Mouse (Mus musculus) gastrocnemius, adult 18-20 months (tissue): Measurements from ENCODE around the gene Ppp2r1b. TPM values are rescaled to one million over a fixed set of nuclear protein-coding genes. Genes with fewer than 3 reads are reported as not detected.

Source experiments
- DNase-seq: peaks from one replicate; pipeline ENCODE4 v3.0.0; 2021; ENCODE audit warnings: low spot score
- total RNA-seq, 2 experiments: library from RNA; stranded (reverse); gene quantifications; 2 replicates each; pipeline ENCODE4 v1.2.3; 2021

Ppp2r1b gene
- total RNA-seq, 2 experiments from 2014 or later, result 4.3 to 5.4 TPM

DNA sequence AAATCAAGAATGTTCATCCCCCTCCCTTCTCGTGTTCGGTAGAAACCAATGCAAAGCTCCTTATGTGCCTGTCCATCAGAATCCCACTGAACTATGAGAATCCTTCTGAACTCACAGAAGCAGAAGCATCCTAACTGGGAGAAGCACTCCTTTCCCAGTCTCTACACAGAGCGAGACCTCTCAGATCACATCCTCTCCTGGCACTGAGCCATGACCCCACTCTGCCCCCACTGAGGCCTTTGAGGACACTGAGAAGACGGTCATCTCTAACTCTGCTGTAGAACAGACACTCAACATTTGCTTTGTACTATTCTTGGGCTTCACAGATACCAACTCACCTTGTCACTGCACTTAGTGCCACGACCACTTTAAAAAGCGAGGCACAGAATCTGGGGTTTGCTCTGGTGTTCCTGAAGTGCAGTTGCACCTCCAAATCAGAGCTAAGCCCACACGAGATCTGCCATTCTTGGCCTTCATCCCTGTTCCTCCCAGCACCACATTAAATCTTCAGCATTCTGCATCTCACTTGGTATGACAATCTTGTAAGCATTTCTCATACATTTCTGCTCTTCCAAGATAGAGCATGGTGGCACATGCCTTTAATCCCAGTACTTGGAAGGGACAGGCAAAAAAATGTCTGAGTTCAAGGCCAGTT, 66.9 kb downstream of the Ppp2r1b start:
- no peak for DNase-seq

DNA sequence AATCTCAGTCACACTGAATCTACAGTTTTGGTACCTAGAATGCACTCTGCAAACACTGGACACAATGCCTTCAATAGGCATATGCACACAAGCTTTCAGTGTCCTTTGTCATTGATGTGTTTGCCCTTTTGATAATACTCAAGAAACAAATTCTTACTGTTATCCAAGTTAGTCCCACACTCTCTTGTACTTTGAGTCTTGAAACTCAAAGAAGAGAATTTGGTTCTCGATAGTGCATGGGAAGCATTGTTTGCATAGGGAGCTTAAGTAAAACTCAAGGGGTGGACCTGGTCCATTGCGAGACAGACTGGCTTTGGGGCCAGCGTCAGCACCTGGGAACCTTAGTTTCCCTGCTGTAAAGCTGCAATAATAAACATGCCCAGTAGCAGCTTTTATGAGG, 73.0 kb downstream of the Ppp2r1b start:
- DNase-seq, result no peak

DNA sequence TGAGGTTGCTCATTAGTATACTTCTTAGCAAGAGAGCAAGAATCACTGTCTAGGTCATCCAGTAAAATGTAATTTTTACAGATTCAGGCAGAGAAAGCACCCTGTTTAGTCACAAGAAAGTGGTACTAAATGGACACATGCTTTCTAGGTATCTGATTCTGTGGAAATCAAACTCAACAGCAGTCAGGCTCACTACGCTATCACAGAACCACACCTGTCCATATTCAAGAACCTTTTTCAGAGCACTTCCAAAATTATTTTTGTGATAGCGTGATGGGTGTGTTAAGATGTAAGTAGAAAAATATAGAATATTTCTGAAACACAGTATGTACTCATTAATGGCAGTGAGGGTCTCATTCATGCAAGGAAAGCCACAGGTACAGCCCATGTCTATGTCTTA, 74.5 kb downstream of the Ppp2r1b start:
- no peak for DNase-seq

DNA sequence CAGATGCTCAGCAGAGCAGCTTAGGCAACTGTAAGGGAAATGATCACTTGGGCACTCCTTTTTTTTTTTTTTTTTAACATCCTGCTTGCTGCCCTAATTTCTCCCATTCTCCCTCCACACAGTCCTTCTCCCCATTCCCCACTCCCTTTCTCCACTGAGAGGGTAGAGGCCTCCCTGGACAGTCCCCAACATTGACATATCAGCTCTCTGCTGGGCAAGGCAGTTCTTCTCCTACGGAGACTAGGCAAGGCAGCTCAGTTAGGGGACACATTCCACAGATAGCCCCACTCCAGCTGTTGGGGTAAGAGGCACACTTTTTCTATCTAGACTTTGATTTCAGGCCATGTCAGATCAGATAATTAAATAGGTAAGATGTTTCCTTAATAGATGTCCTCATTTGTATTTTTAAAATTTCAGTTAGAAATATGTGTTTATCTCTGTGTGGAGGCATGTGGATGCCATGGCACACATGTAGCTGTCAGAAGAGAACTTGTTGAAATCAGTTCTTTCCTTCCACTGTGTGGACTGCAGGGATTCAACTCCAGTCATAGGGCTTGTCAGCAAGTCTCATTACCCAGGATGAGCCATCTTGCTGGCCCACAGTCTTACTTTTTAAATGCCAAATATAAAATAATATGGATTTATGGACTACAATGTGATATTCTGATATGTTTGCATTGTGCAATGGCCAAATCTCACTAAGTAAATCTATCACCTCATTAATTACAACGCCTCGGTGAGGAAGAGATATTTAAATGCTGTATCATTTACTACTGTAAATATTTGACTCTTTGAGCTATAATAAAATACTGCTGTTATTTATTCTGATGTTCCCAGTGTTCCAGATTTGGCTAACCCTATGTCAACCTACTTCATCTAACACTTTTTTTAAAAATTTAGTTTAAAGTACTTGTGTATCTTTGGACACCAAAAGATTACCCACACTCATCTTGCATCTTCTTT, 76.1 kb downstream of the Ppp2r1b start:
- DNase-seq, result no peak

DNA sequence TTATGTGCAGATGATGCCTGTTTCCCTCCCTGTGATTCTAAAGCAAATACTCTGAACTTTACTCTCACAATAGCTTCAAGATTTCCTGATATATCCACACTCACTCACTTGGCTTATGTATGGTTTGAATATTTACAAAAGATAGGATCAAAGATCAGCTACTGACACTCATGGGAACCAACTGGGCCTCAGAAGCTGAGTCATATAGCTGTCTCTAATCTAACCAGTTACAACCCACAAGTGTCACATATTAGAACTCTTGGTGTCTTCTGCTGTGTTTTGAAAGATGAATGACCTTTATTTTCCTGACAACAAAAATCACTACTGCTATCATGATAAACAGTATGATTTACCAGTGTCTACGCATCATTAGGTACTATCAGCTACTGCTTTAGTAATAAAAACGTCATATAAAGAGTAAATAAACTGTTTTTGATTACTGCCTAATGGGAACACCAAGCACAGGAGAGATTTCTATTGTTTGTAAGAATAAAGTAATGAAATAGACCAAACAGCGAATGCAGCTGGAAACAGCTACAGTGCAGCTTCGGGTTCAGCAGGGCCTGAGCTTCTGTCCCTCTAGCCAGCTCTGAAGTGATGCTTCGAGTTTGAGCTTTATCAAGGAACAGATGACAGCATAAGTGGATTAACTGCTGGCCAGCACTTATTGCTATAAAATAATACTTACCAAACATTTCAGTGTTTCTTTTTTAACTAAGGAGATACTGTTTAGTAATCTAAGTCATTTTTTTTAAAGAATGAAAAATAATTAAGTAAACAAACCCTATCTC, 77.5 kb downstream of the Ppp2r1b start:
- DNase-seq, result no peak

DNA sequence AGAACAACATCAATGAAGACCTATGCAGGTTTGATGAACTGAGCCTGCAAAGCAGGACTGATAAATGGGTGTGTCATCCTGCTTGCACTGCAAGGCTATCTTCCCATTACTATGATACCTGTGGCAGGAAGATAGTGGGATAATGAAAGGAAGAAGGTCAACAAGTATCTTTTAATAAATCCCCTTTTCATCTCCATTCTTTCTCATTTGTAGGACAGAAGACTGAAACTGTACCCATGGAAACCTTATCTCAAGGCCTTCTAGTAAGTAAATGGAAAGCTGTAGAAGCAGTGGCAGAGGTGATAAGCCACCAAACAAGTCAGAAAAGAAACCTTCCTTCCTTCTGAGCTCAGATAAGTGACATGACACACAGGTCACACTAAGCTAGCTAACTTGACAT, 79.4 kb downstream of the Ppp2r1b start:
- DNase-seq, result no peak

DNA sequence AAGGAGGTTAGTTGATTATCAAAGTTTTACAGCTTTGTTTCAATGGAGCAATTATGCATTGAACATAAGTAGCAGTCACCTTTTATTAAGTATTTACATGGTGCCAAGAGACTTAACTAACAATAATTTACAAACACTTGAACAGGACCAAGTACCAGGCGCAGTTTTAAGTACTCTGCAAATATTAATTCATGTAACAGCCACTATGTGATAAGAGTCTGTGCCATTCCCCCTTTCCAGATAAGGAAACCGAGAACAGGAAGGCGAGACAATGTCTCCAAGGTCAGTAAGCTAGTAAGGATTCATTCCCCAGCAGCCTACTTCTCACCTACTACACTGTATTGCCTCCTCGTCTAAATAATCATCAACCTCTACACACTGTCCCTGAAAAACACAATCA, 80.7 kb downstream of the Ppp2r1b start:
- DNase-seq, result no peak

DNA sequence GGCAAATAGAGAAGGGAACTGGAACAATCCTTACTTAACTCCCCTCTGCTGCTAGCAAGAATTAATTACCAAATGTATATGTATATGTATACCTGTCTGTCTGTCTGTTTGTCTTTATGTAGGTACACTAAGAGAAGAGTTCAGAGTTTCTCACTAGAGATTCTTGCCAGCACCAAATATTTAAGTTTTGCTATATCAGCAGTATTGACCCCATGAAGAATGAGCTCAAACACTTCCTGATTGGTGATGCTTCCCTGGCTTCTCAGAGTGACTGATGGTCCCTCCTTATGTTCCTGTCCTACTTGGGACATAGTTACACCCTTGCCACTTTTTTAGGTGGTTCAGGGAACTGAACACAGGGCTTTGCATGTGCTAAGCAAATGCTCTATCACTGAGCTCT, 84.9 kb downstream of the Ppp2r1b start:
- no peak for DNase-seq

DNA sequence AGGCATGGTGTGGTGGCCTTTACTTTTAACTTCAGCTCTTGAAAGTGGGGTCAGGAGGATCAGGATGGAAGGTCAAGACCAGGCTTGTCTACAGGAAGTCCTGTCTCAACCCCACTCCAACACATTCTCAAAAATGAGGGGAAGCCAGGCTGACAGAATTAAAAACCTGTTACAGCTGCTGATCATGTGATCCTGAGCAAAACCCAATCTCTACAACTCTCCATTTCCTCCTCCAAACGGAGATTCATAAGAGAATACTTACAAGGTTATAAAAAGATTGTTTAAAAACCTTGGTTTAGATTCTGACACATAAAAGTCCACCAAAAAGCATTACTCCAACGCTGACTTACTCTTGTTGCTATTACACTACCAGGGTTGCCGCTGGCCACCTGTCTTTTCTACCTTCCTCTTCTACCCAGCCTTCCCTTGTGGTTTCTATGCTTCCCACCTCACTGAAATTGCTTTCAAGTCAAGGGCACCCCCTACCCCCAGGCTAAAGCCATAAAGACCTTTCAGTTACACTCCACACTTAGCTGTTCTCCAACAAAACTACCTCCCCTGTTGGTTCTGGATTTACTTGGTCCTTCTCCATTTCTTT, 96.8 kb downstream of the Ppp2r1b start:
- no peak for DNase-seq

DNA sequence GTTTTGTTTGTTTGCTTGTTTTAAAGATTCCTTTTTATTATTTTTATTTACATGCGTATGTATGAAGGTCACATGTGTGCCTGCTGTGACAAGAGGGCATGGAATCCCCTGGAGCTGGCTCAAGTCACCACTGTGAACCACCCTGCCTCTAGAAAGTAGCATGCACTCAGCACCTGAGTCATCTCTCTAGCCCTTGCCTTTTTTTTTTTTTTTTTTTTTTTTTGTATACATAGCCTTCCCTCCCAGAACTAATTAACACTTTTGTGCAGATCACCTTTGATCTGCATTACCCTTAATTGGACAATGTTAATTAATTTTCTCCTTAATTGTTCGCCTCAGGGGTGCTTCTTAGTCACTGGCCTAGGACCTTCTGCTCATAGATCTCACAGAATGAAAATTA, 97.6 kb downstream of the Ppp2r1b start:
- DNase-seq, result no peak

Other genes starting within 250 kb of the Ppp2r1b start
- 100 to 1,000 TPM; 300 to 329 TPM for gene Sdhd, start 241.5 kb upstream of the Ppp2r1b start, total RNA-seq
- 100 to 1,000 TPM; 223 to 226 TPM for gene Timm8b, start 241.4 kb upstream of the Ppp2r1b start, total RNA-seq
- under 1 TPM; 0.18 to 0.38 TPM for gene Pih1d2, start 228.0 kb upstream of the Ppp2r1b start, total RNA-seq
- gene Nkapd1, start 227.8 kb upstream of the Ppp2r1b start, total RNA-seq, result 10 to 100 TPM; 11.1 to 11.6 TPM
- gene Dlat, start 185.5 kb upstream of the Ppp2r1b start, total RNA-seq, result 100 to 1,000 TPM; 175 to 192 TPM
- 1 to 10 TPM; 2.1 to 4.7 TPM for gene Dixdc1, start 105.8 kb upstream of the Ppp2r1b start, total RNA-seq
- 1 to 10 TPM; 4.5 to 5.6 TPM for gene 2310030G06Rik, start 98.8 kb upstream of the Ppp2r1b start, total RNA-seq
- 1,000 to 10,000 TPM; 1,743 to 2,314 TPM for gene Cryab, start 94.0 kb upstream of the Ppp2r1b start, total RNA-seq
- gene Hspb2, start 92.9 kb upstream of the Ppp2r1b start, total RNA-seq, result 100 to 1,000 TPM; 120 to 134 TPM
- 1 to 10 TPM; 4.2 to 4.4 TPM for gene Fdxacb1, start 77.1 kb upstream of the Ppp2r1b start, total RNA-seq
- gene Alg9, start 70.3 kb upstream of the Ppp2r1b start, total RNA-seq, result 10 to 100 TPM; 10.3 to 10.8 TPM
- 10 to 100 TPM; 13.7 to 18.9 TPM for gene 1110032A03Rik, start 69.8 kb upstream of the Ppp2r1b start, total RNA-seq
- 10 to 100 TPM; 20.8 to 27.2 TPM for gene Sik2, start 163.8 kb downstream of the Ppp2r1b start, total RNA-seq
- not detected for gene Btg4, start 215.6 kb downstream of the Ppp2r1b start, total RNA-seq
- 1 to 10 TPM; 1.5 to 2.0 TPM for gene Layn, start 231.8 kb downstream of the Ppp2r1b start, total RNA-seq